Mouse (Mus musculus) MEL (cell line): ENCODE results near the gene Wt1.

Experiments used
- CTCF ChIP-seq, 3 experiments: IDR thresholded peaks in 2 of 3; conservative IDR thresholded peaks in 1 of 3; 2 replicates each; pipeline ENCODE4 v1.5.1; 2011 to 2012; ENCODE audit warnings: low read length in 3 of 3, low read depth in 2 of 3, mild to moderate bottlenecking in 2 of 3, improper control_type of control experiment in 1 of 3, inconsistent platforms in 1 of 3, mixed read lengths in 1 of 3, moderate library complexity in 1 of 3; ENCODE audit not compliant: control insufficient read depth in 1 of 3, insufficient read depth in 1 of 3, poor library complexity in 1 of 3, severe bottlenecking in 1 of 3
- EP300 ChIP-seq, 2 experiments: IDR thresholded peaks; 2 replicates each; pipeline ENCODE4 v1.6.1; 2011; ENCODE audit warnings: improper control_type of control experiment in 2 of 2, low read length in 2 of 2, low read depth in 1 of 2, mild to moderate bottlenecking in 1 of 2
- HCFC1 ChIP-seq: IDR thresholded peaks from 2 replicates; pipeline ENCODE4 v1.6.1; 2012; ENCODE audit warnings: low read depth, mild to moderate bottlenecking, inconsistent platforms, low read length, improper control_type of control experiment, moderate library complexity
- MEF2A ChIP-seq: IDR thresholded peaks from 2 replicates; pipeline ENCODE4 v1.6.1; 2014; ENCODE audit warnings: low read depth, mild to moderate bottlenecking, inconsistent platforms, low read length, improper control_type of control experiment; ENCODE audit not compliant: poor library complexity, insufficient replicate concordance, severe bottlenecking; ENCODE audit errors: extremely low read depth
- MYB ChIP-seq: IDR thresholded peaks from 2 replicates; pipeline ENCODE4 v1.6.1; 2011; ENCODE audit warnings: mild to moderate bottlenecking, low read depth, low read length, improper control_type of control experiment
- POLR2A ChIP-seq, 2 experiments: IDR thresholded peaks; 2 replicates each; pipeline ENCODE4 v1.6.1; 2011 to 2012; ENCODE audit warnings: low read length in 2 of 2, mild to moderate bottlenecking in 2 of 2, control low read depth in 1 of 2, improper control_type of control experiment in 1 of 2, low read depth in 1 of 2, moderate library complexity in 1 of 2; ENCODE audit not compliant: control insufficient read depth in 1 of 2, insufficient read depth in 1 of 2, poor library complexity in 1 of 2
- POLR2AphosphoS2 ChIP-seq: IDR thresholded peaks from 2 replicates; pipeline ENCODE4 v1.6.1; 2011; ENCODE audit warnings: low read length, improper control_type of control experiment
- SIN3A ChIP-seq: IDR thresholded peaks from 2 replicates; pipeline ENCODE4 v1.6.1; 2012; ENCODE audit warnings: low read length, improper control_type of control experiment, inconsistent platforms
- SMC3 ChIP-seq: IDR thresholded peaks from 2 replicates; pipeline ENCODE4 v1.6.1; 2011; ENCODE audit warnings: low read depth, low read length, improper control_type of control experiment
- ZMIZ1 ChIP-seq: IDR thresholded peaks from 2 replicates; pipeline ENCODE4 v1.6.1; 2012; ENCODE audit warnings: low read depth, mild to moderate bottlenecking, inconsistent platforms, low read length, improper control_type of control experiment, moderate library complexity
- ZNF384 ChIP-seq: IDR thresholded peaks from 2 replicates; pipeline ENCODE4 v1.6.1; 2012; ENCODE audit warnings: low read depth, mild to moderate bottlenecking, inconsistent platforms, low read length, improper control_type of control experiment

GRCm38 (mm10) chr2:105108703-105109158 lies 17.6 kb upstream of the Wt1 start:
- TF ChIP-seq ZNF384 (no peak), MEF2A (no peak), EP300 (IDR thresholded peaks at IDR 0.05; ENCODE audit: low read depth in 1 of 2, low read length in 2 of 2) (no peak), MYB (no peak), CTCF (IDR thresholded peaks at IDR 0.05 in 2 of 3, conservative IDR thresholded peaks at IDR 0.05 in 1 of 3; ENCODE audit: control insufficient read depth in 1 of 3, insufficient read depth in 1 of 3, low read depth in 2 of 3, low read length in 3 of 3, poor library complexity in 1 of 3, severe bottlenecking in 1 of 3) (no peak), SIN3A (no peak), ZMIZ1 (no peak), POLR2A (IDR thresholded peaks at IDR 0.05; ENCODE audit: control insufficient read depth in 1 of 2, insufficient read depth in 1 of 2, low read depth in 1 of 2, low read length in 2 of 2, poor library complexity in 1 of 2) (no peak), SMC3 (no peak), HCFC1 (no peak), POLR2AphosphoS2 (no peak)
